Mouse (Mus musculus) lung, adult 2 months (tissue): Measurements from ENCODE around the gene B3gnt2. TPM values are rescaled to one million over a fixed set of nuclear protein-coding genes. Genes with fewer than 3 reads are reported as not detected.

Experiments used
- DNase-seq: peaks from one replicate; pipeline ENCODE4 v3.0.0; 2022
- H3K4me1 ChIP-seq: fragments of 200-500 bp; 2 replicates; pipeline ENCODE4 v1.6.1; 2011; ENCODE audit warnings: low read length; ENCODE audit not compliant: control insufficient read depth, insufficient read depth
- H3K4me3 ChIP-seq: fragments of 200-500 bp; replicated peaks from 2 replicates; pipeline ENCODE3; 2011; ENCODE audit warnings: low read depth, mild to moderate bottlenecking, control low read depth, low read length; ENCODE audit errors: extremely low read depth
- CTCF ChIP-seq: fragments of 200-500 bp; IDR thresholded peaks from 2 replicates; pipeline ENCODE4 v1.5.1; 2011; ENCODE audit warnings: mild to moderate bottlenecking, low read length, control low read depth; ENCODE audit not compliant: insufficient read depth
- POLR2A ChIP-seq: fragments of 200-500 bp; IDR thresholded peaks from 2 replicates; pipeline ENCODE4 v1.6.1; 2011; ENCODE audit warnings: low read depth, mild to moderate bottlenecking, control low read depth, low read length, borderline replicate concordance; ENCODE audit errors: extremely low read depth
- WGBS: fragments of 180-500 bp; shearing (Covaris S2); methylation state at CpG from one replicate; pipeline ENCODE4 v1.1.7; 2018; 5-methylcytosine and 5-hydroxymethylcytosine counted together
- polyA plus RNA-seq: library from polyadenylated mRNA; depleted of rRNA; stranded (reverse); fragments of >200 nt; gene quantifications from 2 replicates; pipeline ENCODE4 v1.2.3, GENCODE M21; 2012

The B3gnt2 gene
- polyA plus RNA-seq, 1 experiment: 18.6 TPM

DNA sequence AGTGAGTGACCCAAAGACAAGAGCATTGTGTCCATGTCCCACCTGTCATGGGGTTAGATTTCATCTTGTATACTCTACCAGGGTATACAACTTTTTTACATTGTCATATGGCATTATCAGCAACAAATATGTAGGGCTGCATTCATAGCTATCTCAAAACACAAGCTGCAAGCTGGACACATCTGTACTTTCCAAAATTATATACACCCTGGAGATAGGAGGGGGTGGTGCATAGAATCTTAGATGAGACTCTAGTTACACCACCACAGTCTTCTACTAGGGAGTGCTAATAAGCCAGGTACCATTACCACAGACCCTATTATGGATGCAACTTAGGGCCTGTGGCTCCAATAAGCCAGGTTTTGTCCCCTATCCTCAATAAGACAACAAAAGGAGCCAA, 52.7 kb downstream of the B3gnt2 start:
- TF ChIP-seq POLR2A (no peak), CTCF (no peak)
- DNase-seq: no peak
- H3K4me1 ChIP-seq: no peaks in the 10 kb centered on the region
- no peak overlapping the region for H3K4me3 ChIP-seq

DNA sequence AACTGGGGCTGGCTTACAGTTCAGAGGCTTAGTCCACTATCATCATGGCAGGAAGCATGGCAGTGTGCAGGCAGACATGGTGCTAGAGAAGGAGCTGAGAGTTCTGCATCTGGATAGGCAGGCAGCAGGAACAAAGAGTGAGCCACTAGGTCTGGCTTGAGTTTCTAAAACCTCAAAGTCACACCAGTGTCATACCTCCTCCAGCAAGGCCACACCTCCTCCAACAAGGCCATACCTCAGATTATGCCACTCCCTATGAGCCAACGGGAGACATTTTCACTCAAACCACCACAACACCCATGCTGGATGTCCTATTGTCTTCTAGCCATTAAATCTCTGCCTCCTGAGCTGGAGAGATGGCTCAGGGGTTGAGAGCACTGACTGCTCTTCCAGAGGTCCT, 55.6 kb downstream of the B3gnt2 start:
- no peaks in the 10 kb centered on the region for H3K4me1 ChIP-seq
- 76% methylated on average over 1 of the region's 1 CpGs for WGBS
- no peak overlapping the region for H3K4me3 ChIP-seq
- no peak for DNase-seq
- TF ChIP-seq CTCF: no peak
- TF ChIP-seq POLR2A: no peak

DNA sequence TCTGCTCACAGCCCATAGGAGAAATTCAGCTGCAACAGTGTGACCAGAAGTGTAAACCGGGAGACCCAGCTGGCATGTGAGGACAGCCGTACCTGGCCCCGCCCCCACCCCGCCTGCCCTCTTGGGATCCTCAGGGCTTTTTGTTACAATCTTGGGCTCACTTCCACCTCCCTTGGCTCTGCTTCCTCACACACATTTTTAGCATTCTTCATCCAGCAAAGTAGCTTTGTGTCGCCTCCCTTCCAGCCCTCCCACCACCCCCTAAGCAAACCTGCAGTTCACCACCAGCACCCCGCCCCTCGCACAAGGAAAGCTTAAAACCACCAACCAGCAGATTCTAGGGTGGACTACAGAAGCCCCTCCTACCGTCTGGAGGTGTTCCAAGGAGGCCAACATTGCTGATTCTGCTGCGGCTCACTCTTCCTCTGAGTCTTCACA, 60.8 kb downstream of the B3gnt2 start:
- Histone ChIP-seq H3K4me3 (peak overlapping the region; percentile 32), H3K4me1 (no peaks in the 10 kb centered on the region; the same call in 1 of the 2 replicates)
- 24% methylated on average over 9 of the region's 9 CpGs for WGBS
- TF ChIP-seq POLR2A: no peak
- TF ChIP-seq CTCF: no peak
- DNase-seq: peak; percentile 31

DNA sequence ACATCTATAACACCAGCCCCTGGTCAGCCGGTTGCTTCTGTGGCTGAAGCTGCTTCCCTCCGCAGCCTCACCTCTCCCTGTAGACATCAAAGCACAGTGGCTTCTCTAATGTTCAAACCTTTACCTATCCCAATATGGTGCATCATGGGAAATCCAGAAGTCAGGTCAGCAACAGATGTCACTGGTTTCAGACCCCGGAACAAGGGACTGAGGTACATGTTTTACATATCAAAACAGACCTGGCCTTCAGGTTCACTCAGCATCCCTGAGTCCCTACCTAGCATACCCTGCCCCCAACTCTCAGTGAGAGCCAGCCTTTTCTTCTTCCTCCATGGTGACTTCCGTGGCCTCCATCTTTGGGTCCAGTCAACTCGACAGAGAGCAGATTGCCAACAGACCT, 61.8 kb downstream of the B3gnt2 start:
- DNase-seq: no peak
- TF ChIP-seq CTCF: no peak
- TF ChIP-seq POLR2A: no peak
- 80% methylated on average over 5 of the region's 5 CpGs for WGBS
- Histone ChIP-seq H3K4me1 (no peaks in the 10 kb centered on the region; the same call in 1 of the 2 replicates), H3K4me3 (no peak overlapping the region)

DNA sequence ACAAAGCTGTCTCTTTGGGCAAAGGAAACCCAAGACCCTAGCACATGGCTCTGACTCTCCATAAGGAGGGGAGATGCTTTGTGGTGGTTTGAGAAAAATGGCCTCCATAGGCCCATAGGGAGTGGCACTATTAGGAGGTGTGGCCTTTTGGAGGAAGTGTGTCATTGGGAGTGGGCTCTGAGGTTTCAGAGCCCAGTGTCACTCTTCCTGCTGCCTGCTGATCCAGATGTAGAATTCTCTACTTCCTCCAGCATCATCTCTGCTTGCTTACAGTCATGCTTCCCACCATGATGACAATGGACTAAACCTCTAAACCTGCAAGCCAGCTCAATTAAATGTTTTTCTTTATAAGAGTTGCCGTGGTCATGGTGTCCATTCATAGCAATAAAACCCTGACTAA, 66.0 kb downstream of the B3gnt2 start:
- no peak for DNase-seq
- TF ChIP-seq POLR2A (no peak), CTCF (no peak)
- Histone ChIP-seq H3K4me1 (no peaks in the 10 kb centered on the region; the same call in 1 of the 2 replicates), H3K4me3 (no peak overlapping the region)
- 93% methylated on average over 1 of the region's 1 CpGs for WGBS

DNA sequence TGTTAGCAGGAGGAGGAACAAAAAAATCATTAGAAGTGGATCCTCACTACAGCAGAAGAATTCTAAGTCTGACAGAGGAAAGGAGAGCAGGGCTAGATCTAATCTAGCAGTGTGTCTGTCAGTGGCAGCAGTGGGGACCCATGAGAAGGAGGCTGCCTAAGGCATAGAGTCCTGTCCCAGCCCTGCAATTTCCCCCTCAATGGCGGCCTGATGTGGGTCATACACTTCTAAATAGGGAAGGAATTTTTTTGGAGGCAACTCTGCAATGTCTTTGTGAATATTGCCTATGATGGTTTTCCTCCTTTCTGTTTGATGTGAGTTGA, 66.9 kb downstream of the B3gnt2 start:
- Histone ChIP-seq H3K4me3 (no peak overlapping the region), H3K4me1 (no peaks in the 10 kb centered on the region; the same call in 1 of the 2 replicates)
- no peak for DNase-seq
- 88% methylated on average over 1 of the region's 1 CpGs for WGBS
- TF ChIP-seq CTCF (no peak), POLR2A (no peak)

DNA sequence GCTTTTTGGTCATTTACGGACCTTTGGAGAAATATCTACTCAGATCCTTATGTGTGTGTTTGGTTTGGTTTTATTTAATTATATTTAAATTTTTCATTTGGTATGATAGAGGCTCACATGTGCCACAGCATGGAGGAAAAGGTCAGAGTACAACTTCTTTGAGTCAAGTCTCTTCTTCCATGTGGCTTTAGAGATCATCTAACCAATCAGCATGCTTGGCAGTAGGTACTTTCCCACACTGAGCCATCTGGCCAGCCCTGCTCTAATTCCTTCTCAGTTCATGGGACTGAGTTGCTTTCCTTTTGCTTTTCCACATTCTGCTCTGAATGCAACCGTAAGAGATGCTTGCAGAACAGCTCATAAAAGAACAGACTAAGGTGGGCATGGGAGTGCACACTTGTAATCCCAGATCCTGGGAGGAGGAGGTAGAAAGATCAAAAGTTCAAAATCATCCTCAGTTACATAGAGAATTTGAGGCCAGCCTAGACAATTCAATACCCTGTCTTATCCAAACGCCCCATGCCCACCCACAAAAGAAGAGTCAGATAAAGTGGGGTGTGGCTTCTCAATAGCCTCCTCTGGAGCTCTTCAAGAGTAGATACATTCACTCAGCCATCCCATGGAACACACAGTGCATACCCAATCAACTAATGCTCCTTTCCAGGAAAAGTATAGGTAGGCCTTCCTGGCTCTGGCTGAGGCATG, 67.4 kb downstream of the B3gnt2 start:
- no peak for DNase-seq
- TF ChIP-seq CTCF: no peak
- no peak for TF ChIP-seq POLR2A
- H3K4me3 ChIP-seq: no peak overlapping the region
- H3K4me1 ChIP-seq: no peaks in the 10 kb centered on the region; the same call in 1 of the 2 replicates
- WGBS: 88% methylated on average over 3 of the region's 3 CpGs

DNA sequence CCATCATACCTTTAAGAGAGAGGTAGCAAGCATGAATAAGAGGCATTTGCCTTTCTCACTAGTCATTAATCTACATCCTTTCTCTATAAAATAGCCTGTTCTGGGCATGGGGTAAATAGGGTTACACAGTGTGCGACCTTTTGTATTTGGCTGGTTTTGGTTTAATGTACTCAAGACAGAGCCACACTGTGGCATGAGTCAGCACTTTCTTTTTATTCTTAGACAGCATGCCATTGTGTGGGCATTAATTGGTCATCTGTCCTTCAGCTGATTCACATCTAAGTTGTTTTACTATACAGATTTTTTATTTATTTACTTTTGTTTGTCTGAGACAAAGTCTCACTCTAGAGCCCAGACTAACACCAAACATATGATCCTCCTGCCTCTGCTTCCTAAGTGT, 68.6 kb downstream of the B3gnt2 start:
- WGBS: 93% methylated on average over 1 of the region's 1 CpGs
- no peak for DNase-seq
- H3K4me3 ChIP-seq: no peak overlapping the region
- no peaks in the 10 kb centered on the region; the same call in 1 of the 2 replicates for H3K4me1 ChIP-seq
- TF ChIP-seq POLR2A (no peak), CTCF (no peak)

DNA sequence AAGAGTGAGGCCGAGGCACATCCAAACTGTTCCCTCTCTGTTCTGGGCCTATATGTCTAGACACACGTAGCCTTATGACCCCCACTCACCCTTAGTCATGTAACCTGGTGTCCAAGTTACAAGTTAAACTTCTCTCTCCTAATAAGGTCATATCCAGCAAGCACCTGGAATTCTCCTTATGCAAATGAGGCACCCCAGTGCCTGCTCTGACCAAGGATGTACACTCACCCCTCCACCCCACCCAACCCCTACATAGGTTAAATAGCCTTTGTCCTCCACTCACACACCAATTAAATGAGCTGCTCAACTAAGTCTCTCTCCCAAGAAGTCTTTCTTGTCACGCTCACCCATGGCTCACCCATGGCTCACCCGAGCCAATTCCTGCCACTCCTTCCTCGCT, 69.0 kb downstream of the B3gnt2 start:
- DNase-seq: no peak
- no peak overlapping the region for H3K4me3 ChIP-seq
- H3K4me1 ChIP-seq: no peaks in the 10 kb centered on the region; the same call in 1 of the 2 replicates
- 86% methylated on average over 5 of the region's 5 CpGs for WGBS
- TF ChIP-seq CTCF (no peak), POLR2A (no peak)

DNA sequence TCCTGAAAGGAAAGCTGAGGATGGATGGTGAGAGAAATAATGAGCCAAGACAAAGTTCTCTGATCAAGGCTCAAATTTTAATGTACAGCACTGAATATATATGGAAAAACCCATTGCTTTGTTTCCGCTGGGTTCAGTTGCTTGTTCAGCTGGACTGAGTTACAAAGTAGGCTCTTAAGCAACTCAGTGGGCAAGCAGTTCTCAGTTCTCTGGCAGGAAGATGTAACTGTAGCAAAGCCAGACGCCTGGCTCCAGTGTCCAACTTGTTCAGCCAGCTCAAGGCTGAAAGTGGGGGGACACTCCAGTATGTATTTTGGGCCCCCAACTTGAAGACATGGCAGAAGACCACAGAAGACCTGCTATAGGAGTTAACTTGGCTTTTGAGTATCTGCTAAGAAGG, 72.9 kb downstream of the B3gnt2 start:
- no peak for DNase-seq
- Histone ChIP-seq H3K4me1 (no peaks in the 10 kb centered on the region), H3K4me3 (no peak overlapping the region)
- 85% methylated on average over 2 of the region's 2 CpGs for WGBS
- TF ChIP-seq POLR2A (no peak), CTCF (no peak)

DNA sequence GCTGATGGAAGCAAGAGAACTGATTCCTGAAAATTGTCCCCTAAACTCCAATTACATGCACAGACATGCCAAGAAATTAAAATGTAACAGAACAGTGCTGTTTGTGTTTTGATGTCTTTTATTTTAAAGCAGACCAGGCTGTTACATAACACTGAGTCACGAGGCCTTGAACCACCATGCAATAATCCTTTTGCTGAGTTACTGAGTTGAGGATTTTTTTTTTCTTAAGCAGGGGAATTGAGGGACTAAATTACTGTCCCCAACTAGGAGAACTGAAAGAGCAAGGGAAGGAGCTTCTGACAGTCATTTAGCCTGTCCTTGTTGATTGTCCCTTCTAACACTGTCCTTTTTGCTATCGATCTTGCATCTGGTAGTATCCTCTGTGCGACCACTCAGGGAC, 76.3 kb downstream of the B3gnt2 start:
- TF ChIP-seq POLR2A (no peak), CTCF (no peak)
- no peak overlapping the region for H3K4me3 ChIP-seq
- WGBS: 90% methylated on average over 3 of the region's 3 CpGs
- H3K4me1 ChIP-seq: peaks cover 10% of the 10 kb centered on the region
- DNase-seq: no peak
